Mouse (Mus musculus) CH12.LX (cell line): ENCODE results near the gene Gpx7.

Experiments
- BHLHE40 ChIP-seq: IDR thresholded peaks from 2 replicates; pipeline ENCODE4 v1.6.1; 2011; ENCODE audit warnings: mild to moderate bottlenecking, low read depth, low read length, improper control_type of control experiment
- CTCF ChIP-seq, 2 experiments: IDR thresholded peaks in 1 of 2; conservative IDR thresholded peaks in 1 of 2; 2 replicates each; pipeline ENCODE4 v1.5.1; 2011 to 2012; ENCODE audit warnings: low read depth in 2 of 2, low read length in 2 of 2, improper control_type of control experiment in 1 of 2, inconsistent platforms in 1 of 2, mild to moderate bottlenecking in 1 of 2, moderate library complexity in 1 of 2
- JUND ChIP-seq: conservative IDR thresholded peaks from 2 replicates; pipeline ENCODE4 v1.6.1; 2011; ENCODE audit warnings: low read depth, low read length, improper control_type of control experiment
- POLR2A ChIP-seq: IDR thresholded peaks from 2 replicates; pipeline ENCODE4 v1.6.1; 2011; ENCODE audit warnings: low read depth, mild to moderate bottlenecking, improper control_type of control experiment, low read length
- SIN3A ChIP-seq: IDR thresholded peaks from 2 replicates; pipeline ENCODE4 v1.6.1; 2012; ENCODE audit warnings: low read length, improper control_type of control experiment, inconsistent platforms

GRCm38 (mm10) chr4:108387106-108387505, 19.7 kb downstream of the Gpx7 start:
- TF ChIP-seq CTCF (conservative IDR thresholded peaks at IDR 0.05 in 1 of 2, IDR thresholded peaks at IDR 0.05 in 1 of 2; ENCODE audit: low read depth in 2 of 2, low read length in 2 of 2) (no peak), JUND (no peak), BHLHE40 (no peak), POLR2A (no peak), SIN3A (no peak)
